Mouse (Mus musculus) embryo, embryonic 11 days (tissue): ENCODE data around the gene Intu.

Experiments
- DNase-seq: peaks from one replicate; pipeline ENCODE4 v3.0.0-alpha.2; 2015

The Intu gene

GRCm38 (mm10) chr3:40685855-40686515 is 154.9 kb downstream of the Intu start:
- DNase-seq = peak; percentile 79

- DNase-seq = peak; percentile 64
These were observed 155.8 kb downstream of the Intu start for GRCm38 (mm10) chr3:40686836-40687235.

- peak; percentile 17 for DNase-seq
These were observed 156.5 kb downstream of the Intu start for GRCm38 (mm10) chr3:40687588-40687987.

GRCm38 (mm10) chr3:40691566-40691965 is 160.5 kb downstream of the Intu start:
- DNase-seq = no peak

GRCm38 (mm10) chr3:40693435-40693834 is 162.3 kb downstream of the Intu start:
- DNase-seq = no peak

- DNase-seq = no peak
These were observed 162.9 kb downstream of the Intu start for GRCm38 (mm10) chr3:40693960-40694359.

- DNase-seq = no peak
These were observed 163.4 kb downstream of the Intu start for GRCm38 (mm10) chr3:40694438-40694837.

- no peak for DNase-seq
These were observed 164.1 kb downstream of the Intu start for GRCm38 (mm10) chr3:40695162-40695561.

GRCm38 (mm10) chr3:40698834-40699233 is 167.7 kb downstream of the Intu start:
- DNase-seq = no peak

GRCm38 (mm10) chr3:40704816-40705430 is 173.8 kb downstream of the Intu start:
- no peak for DNase-seq

- DNase-seq = no peak
These were observed 177.6 kb downstream of the Intu start, which contains the start of gene Slc25a31 for GRCm38 (mm10) chr3:40708655-40709054. Gene Slc25a31 (plus strand): TSS chr3:40708855.

- no peak for DNase-seq
These were observed 185.0 kb downstream of the Intu start for GRCm38 (mm10) chr3:40716056-40716455.

- DNase-seq = no peak
These were observed 187.9 kb downstream of the Intu start for GRCm38 (mm10) chr3:40719022-40719421.

GRCm38 (mm10) chr3:40738381-40738912 is 207.4 kb downstream of the Intu start:
- DNase-seq = no peak

- peak; percentile 32 for DNase-seq
These were observed 213.1 kb downstream of the Intu start, which contains the start of gene Hspa4l for GRCm38 (mm10) chr3:40744024-40744835. Gene Hspa4l (plus strand): TSS chr3:40744495.

- DNase-seq = peak; percentile 93
These were observed 214.0 kb downstream of the Intu start for GRCm38 (mm10) chr3:40744836-40745660.

- DNase-seq = peak; percentile 19
These were observed 214.8 kb downstream of the Intu start for GRCm38 (mm10) chr3:40745661-40746547.
